Mouse (Mus musculus): ENCODE results near the gene Tmsb4x.

DNA sequence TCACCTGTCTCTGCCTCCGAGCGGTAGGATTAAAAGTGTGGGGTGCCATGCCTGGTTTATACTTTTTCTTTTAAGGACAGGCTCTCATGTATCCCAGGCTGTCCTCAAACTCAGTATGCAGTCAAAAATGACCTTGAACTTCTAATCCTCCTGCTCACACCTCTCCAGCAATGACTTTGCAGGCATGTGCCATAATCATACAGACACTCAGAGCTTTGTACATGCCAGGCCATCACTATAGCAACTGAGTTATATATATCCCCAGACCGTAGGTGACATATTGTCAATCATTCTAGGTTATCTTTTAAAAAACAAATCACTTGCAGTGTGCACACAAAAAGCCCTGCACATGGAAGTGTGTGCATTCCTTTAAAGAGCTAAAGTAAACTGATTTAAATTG lies 29.6 kb downstream of the Tmsb4x start:
- TF ChIP-seq NANOG (IDR thresholded peaks at IDR 0.05; ENCODE audit: borderline replicate concordance, low read length) (no peak), CTCF (conservative IDR thresholded peaks at IDR 0.05; ENCODE audit: low read length) (no peak)
